Mouse (Mus musculus) liver, embryonic 13.5 days (tissue): ENCODE results near the gene Cckbr. TPM values are rescaled to one million over a fixed set of nuclear protein-coding genes. Genes with fewer than 3 reads are reported as not detected.
A peak's percentile ranks its signal among the peaks of the same experiment; 100 is the strongest.
"Not testable (repeated sequence)": the region's sequence is repeated elsewhere in the genome, so short reads cannot be mapped to it uniquely, and the experiment has no call there.

Source experiments
- ATAC-seq: fragments of 200-750 bp; cut with Nextera tagmentation; 2 replicates; pipeline ENCODE4 v1.8.0; 2017; ENCODE audit warnings: low read depth, mild to moderate bottlenecking, moderate number of reproducible peaks, moderate library complexity
- DNase-seq: peaks from one replicate; pipeline ENCODE4 v3.0.0; 2022
- H3K27ac ChIP-seq: fragments of 300-500 bp; sonication (generic); 2 replicates; pipeline ENCODE4 v1.5.1; 2015; ENCODE audit warnings: moderate library complexity, mild to moderate bottlenecking, inconsistent platforms
- H3K27me3 ChIP-seq: fragments of 300-500 bp; sonication (generic); 2 replicates; pipeline ENCODE4 v1.6.1; 2015; ENCODE audit warnings: mild to moderate bottlenecking, inconsistent platforms
- H3K36me3 ChIP-seq: fragments of 300-500 bp; sonication (generic); 2 replicates; pipeline ENCODE4 v1.6.1; 2015; ENCODE audit warnings: mild to moderate bottlenecking, inconsistent platforms
- H3K4me1 ChIP-seq: fragments of 300-500 bp; sonication (generic); replicated peaks from 2 replicates; pipeline ENCODE4 v1.6.1; 2015; ENCODE audit warnings: inconsistent platforms
- H3K4me2 ChIP-seq: fragments of 300-500 bp; sonication (generic); 2 replicates; pipeline ENCODE4 v1.6.1; 2015; ENCODE audit warnings: inconsistent platforms, mild to moderate bottlenecking, moderate library complexity
- H3K4me3 ChIP-seq: fragments of 300-500 bp; sonication (generic); replicated peaks from 2 replicates; pipeline ENCODE4 v1.5.1; 2015; ENCODE audit warnings: mild to moderate bottlenecking, inconsistent platforms
- H3K9ac ChIP-seq: fragments of 300-500 bp; sonication (generic); 2 replicates; pipeline ENCODE4 v1.6.1; 2015; ENCODE audit warnings: mild to moderate bottlenecking, inconsistent platforms
- H3K9me3 ChIP-seq: fragments of 300-500 bp; sonication (generic); replicated peaks from 2 replicates; pipeline ENCODE4 v1.6.1; 2016; ENCODE audit warnings: inconsistent platforms
- WGBS: fragments of 180-500 bp; shearing (Covaris S2); methylation state at CpG from one replicate; pipeline ENCODE4 v1.1.7; 2015; ENCODE audit not compliant: insufficient replicate concordance; 5-methylcytosine and 5-hydroxymethylcytosine counted together
- polyA plus RNA-seq: library from polyadenylated mRNA; unstranded; fragments of >200 nt; fragmentation: Nextera tagmentation; extraction: Ambion mirVana; gene quantifications from 2 replicates; pipeline ENCODE4 v1.2.1, GENCODE M21; 2015

Cckbr gene
- polyA plus RNA-seq, 1 experiment from 2014 or later: not detected

DNA sequence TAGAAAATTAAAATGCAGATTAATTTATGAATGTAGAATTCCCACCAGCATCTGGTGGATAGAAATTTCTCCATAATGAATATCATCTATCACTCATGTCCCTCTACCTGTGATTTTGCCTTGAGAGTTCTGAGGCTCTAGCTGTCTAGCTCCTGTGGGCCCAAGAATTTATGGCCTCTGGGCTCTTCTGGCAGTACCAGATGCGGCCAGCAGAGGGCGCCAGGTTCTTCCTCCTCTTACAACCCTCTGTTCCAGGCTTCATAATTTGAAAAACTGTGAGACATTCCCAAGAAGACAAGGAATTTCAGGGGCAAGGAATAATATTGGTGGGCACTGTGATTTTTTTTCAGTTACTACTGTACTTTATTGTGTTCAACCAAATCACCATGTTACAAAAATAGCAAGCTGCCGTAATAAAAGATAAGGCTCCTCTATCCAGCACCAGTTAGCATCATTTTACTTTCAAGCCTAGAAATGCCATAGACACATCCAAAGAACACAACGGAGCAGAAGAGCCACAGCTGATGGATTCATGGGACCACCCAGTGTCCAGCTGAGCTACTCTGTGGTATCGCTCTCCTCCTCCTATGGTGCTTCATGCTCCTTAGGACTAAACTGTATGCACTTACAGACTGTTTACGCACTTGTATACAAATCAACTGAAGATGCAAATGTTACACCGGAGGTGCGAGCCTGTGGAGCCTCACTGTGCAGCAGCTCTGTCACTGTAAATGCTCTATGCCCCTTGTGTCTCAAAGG, 13.5 kb upstream of the Cckbr start:
- H3K4me3 ChIP-seq, H3K4me2 ChIP-seq, ATAC-seq, H3K9ac ChIP-seq, H3K9me3 ChIP-seq, H3K4me1 ChIP-seq, H3K27me3 ChIP-seq, H3K27ac ChIP-seq, H3K36me3 ChIP-seq: not testable (repeated sequence)
- WGBS: 46% methylated on average over 8 of the region's 8 CpGs
- peak; percentile 29 for DNase-seq

DNA sequence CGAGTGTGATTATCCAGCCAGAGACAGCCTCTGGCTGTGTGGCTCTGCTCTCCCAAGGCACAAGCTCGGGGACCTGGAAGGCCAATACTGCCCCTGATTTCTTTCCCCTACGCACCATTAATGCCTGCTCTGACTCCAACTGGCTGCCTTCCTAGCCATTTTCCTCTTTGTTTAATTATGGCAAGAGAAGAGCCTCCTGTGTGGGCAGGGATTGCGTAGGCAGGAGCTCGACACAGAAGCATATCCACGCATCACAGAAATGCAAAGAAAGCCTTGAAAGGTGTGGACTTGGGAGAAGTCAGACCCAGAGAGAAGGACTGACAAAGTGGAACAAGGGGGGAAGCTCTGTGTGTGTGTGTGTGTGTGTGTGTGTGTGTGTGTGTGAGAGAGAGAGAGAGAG, 11.1 kb upstream of the Cckbr start:
- no peaks in the 10 kb centered on the region for H3K4me1 ChIP-seq
- DNase-seq (no peak), ATAC-seq (no peak)
- no peak overlapping the region for H3K4me2 ChIP-seq
- no peak overlapping the region for H3K9ac ChIP-seq
- H3K27ac ChIP-seq: no peak overlapping the region
- 34% methylated on average over 6 of the region's 6 CpGs for WGBS
- H3K36me3 ChIP-seq: no peaks in the 10 kb centered on the region
- H3K4me3 ChIP-seq: no peak overlapping the region
- H3K27me3 ChIP-seq: no peaks in the 10 kb centered on the region
- H3K9me3 ChIP-seq: no peaks in the 10 kb centered on the region

DNA sequence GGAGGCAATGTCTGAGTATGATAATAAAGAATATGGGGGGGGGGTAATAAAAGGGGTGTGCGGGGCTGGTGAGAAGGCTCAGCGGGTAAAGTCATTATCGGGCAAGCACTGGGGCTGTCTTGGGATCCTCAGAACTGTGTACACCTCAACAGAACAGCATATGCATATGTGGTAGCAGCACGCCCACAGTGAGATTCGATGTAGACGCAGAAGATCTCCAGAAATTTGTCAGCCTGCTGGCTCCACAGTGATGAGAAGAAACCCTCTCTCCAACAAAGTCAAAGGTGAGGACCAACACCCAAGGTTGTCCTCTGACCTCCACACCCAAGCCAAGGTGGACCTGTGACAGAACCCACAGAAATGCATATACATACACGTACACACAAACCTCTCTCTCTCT, 9.0 kb upstream of the Cckbr start:
- Histone ChIP-seq H3K27ac (no peak overlapping the region), H3K4me1 (no peaks in the 10 kb centered on the region), H3K4me2 (no peak overlapping the region), H3K27me3 (no peaks in the 10 kb centered on the region), H3K36me3 (no peaks in the 10 kb centered on the region), H3K9ac (no peak overlapping the region), H3K9me3 (no peaks in the 10 kb centered on the region), H3K4me3 (no peak overlapping the region)
- no peak for ATAC-seq
- 66% methylated on average over 7 of the region's 7 CpGs for WGBS
- DNase-seq: no peak

GRCm38 (mm10) chr7:105418106-105418505, 7.4 kb upstream of the Cckbr start:
- Histone ChIP-seq H3K27ac (no peak overlapping the region), H3K9me3 (no peaks in the 10 kb centered on the region), H3K4me2 (no peak overlapping the region), H3K9ac (no peak overlapping the region), H3K36me3 (no peaks in the 10 kb centered on the region), H3K27me3 (no peaks in the 10 kb centered on the region), H3K4me1 (no peaks in the 10 kb centered on the region), H3K4me3 (no peak overlapping the region)
- DNase-seq (no peak), ATAC-seq (no peak)
- WGBS: 66% methylated on average over 5 of the region's 5 CpGs

- Histone ChIP-seq H3K9ac (no peak overlapping the region), H3K4me3 (no peak overlapping the region), H3K9me3 (no peaks in the 10 kb centered on the region), H3K27me3 (peaks cover 26% of the 10 kb centered on the region), H3K4me2 (no peak overlapping the region), H3K27ac (no peak overlapping the region), H3K4me1 (no peaks in the 10 kb centered on the region), H3K36me3 (no peaks in the 10 kb centered on the region)
- DNase-seq: no peak
- 28% methylated on average over 2 of the region's 2 CpGs for WGBS
- ATAC-seq: no peak
Measured at GRCm38 (mm10) chr7:105420903-105421302, 4.6 kb upstream of the Cckbr start.

GRCm38 (mm10) chr7:105424368-105424767, 1.2 kb upstream of the Cckbr start:
- H3K27me3 ChIP-seq: peaks cover 51% of the 10 kb centered on the region
- no peak overlapping the region for H3K4me2 ChIP-seq
- WGBS: 14% methylated on average over 5 of the region's 5 CpGs
- no peak overlapping the region for H3K4me3 ChIP-seq
- no peak overlapping the region for H3K27ac ChIP-seq
- no peaks in the 10 kb centered on the region for H3K36me3 ChIP-seq
- H3K4me1 ChIP-seq: no peaks in the 10 kb centered on the region
- DNase-seq: no peak
- H3K9me3 ChIP-seq: no peaks in the 10 kb centered on the region
- ATAC-seq: no peak
- H3K9ac ChIP-seq: no peak overlapping the region

- H3K36me3 ChIP-seq: no peaks in the 10 kb centered on the region
- H3K4me3 ChIP-seq: no peak overlapping the region
- H3K27ac ChIP-seq: no peak overlapping the region
- DNase-seq (no peak), ATAC-seq (no peak)
- H3K4me1 ChIP-seq: no peaks in the 10 kb centered on the region
- no peaks in the 10 kb centered on the region for H3K9me3 ChIP-seq
- WGBS: 5% methylated on average over 11 of the region's 11 CpGs
- H3K9ac ChIP-seq: no peak overlapping the region
- peak overlapping the region; percentile 26; the same call in 1 of the 2 replicates for H3K4me2 ChIP-seq
- H3K27me3 ChIP-seq: peaks cover 51% of the 10 kb centered on the region
Measured at GRCm38 (mm10) chr7:105426051-105426450, 520 bp downstream of the Cckbr start.

- Histone ChIP-seq H3K4me2 (no peak overlapping the region), H3K36me3 (no peaks in the 10 kb centered on the region), H3K9ac (no peak overlapping the region), H3K27me3 (peaks cover 13% of the 10 kb centered on the region), H3K4me1 (no peaks in the 10 kb centered on the region), H3K9me3 (peaks cover 3% of the 10 kb centered on the region; the same call in 1 of the 2 replicates), H3K27ac (no peak overlapping the region), H3K4me3 (no peak overlapping the region)
- DNase-seq: no peak
- no peak for ATAC-seq
- 45% methylated on average over 1 of the region's 1 CpGs for WGBS
Measured at GRCm38 (mm10) chr7:105432058-105432457, 6.5 kb downstream of the Cckbr start.

- DNase-seq: no peak
- no peak overlapping the region for H3K9ac ChIP-seq
- ATAC-seq: no peak
- no peak overlapping the region for H3K27ac ChIP-seq
- H3K27me3 ChIP-seq: no peaks in the 10 kb centered on the region
- H3K4me2 ChIP-seq: no peak overlapping the region
- no peaks in the 10 kb centered on the region for H3K36me3 ChIP-seq
- peaks cover 3% of the 10 kb centered on the region; the same call in 1 of the 2 replicates for H3K9me3 ChIP-seq
- H3K4me3 ChIP-seq: no peak overlapping the region
- H3K4me1 ChIP-seq: no peaks in the 10 kb centered on the region
- WGBS: 63% methylated on average over 17 of the region's 17 CpGs
Measured at GRCm38 (mm10) chr7:105433859-105434258, 8.3 kb downstream of the Cckbr start.

DNA sequence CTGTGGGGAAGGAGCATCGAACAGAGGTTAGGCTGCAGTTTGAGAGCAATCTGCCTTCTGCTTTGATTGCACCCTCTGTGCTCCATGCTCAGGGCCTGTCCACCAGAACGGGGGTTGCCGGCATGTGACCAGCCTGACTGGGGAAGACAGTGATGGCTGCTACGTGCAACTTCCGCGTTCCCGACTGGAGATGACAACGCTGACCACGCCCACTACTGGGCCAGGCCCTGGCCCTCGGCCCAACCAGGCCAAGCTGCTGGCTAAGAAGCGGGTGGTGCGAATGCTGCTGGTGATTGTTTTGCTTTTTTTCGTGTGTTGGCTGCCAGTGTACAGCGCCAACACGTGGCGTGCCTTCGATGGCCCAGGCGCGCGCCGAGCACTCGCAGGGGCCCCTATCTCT, 9.3 kb downstream of the Cckbr start:
- DNase-seq (no peak), ATAC-seq (no peak)
- no peak overlapping the region for H3K9ac ChIP-seq
- WGBS: 62% methylated on average over 22 of the region's 22 CpGs
- peaks cover 3% of the 10 kb centered on the region; the same call in 1 of the 2 replicates for H3K9me3 ChIP-seq
- no peak overlapping the region for H3K27ac ChIP-seq
- H3K4me1 ChIP-seq: no peaks in the 10 kb centered on the region
- H3K4me3 ChIP-seq: no peak overlapping the region
- no peaks in the 10 kb centered on the region for H3K27me3 ChIP-seq
- no peaks in the 10 kb centered on the region for H3K36me3 ChIP-seq
- H3K4me2 ChIP-seq: no peak overlapping the region

DNA sequence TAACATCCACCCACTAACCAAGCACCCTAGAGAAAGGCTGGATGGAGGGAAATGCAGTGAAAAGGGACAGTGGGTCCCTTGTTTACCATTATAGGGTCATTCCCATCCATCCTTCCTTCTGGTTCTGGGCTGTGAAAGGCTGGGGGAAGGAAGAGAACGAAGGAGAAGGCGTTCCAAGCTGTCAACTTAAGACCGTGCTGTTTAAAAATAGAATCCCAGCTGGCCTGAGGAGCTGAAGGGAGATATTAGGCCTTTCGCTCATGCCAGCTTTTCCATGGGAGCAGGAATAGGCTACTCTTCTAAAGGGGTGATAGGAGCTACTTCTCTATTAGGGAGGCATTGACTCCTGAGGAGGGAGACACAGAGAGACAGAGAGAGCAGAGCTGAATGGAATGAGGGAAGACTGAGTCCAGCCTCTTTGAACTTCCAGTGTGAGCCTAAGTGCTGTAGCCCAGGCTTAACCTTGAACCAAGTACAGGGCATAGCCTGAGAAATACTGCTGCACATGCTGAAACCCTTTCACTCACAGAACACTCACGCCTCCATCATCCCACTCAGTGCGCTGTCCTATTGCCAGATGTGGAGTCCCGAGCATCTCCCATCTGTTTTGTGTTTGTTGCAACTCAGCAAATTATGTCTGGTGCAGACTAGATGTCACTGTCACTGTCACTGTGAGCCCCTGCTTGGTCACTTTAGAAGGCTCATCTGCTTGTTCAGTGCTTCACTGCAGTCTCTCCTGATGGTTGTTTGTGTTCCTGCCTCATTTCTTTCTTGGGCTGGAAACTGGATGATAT, 12.6 kb downstream of the Cckbr start:
- Histone ChIP-seq H3K27me3 (no peaks in the 10 kb centered on the region), H3K27ac (no peak overlapping the region), H3K4me1 (no peaks in the 10 kb centered on the region), H3K9ac (no peak overlapping the region), H3K4me3 (no peak overlapping the region), H3K36me3 (no peaks in the 10 kb centered on the region), H3K4me2 (no peak overlapping the region), H3K9me3 (peaks cover 3% of the 10 kb centered on the region; the same call in 1 of the 2 replicates)
- WGBS: 62% methylated on average over 7 of the region's 7 CpGs
- DNase-seq: no peak
- no peak for ATAC-seq
